Mouse (Mus musculus) olfactory bulb, adult 2 months (tissue): ENCODE measurements around the gene Dtymk.

Experiments used
- CTCF ChIP-seq: fragments of 200-500 bp; IDR thresholded peaks from 2 replicates; pipeline ENCODE4 v1.5.1; 2012; ENCODE audit warnings: low read depth, mild to moderate bottlenecking, low read length, moderate library complexity; ENCODE audit not compliant: insufficient read depth
- POLR2A ChIP-seq: fragments of 200-500 bp; IDR thresholded peaks from 2 replicates; pipeline ENCODE4 v1.6.1; 2012; ENCODE audit warnings: mild to moderate bottlenecking, low read depth, low read length, moderate library complexity; ENCODE audit not compliant: insufficient read depth

DNA sequence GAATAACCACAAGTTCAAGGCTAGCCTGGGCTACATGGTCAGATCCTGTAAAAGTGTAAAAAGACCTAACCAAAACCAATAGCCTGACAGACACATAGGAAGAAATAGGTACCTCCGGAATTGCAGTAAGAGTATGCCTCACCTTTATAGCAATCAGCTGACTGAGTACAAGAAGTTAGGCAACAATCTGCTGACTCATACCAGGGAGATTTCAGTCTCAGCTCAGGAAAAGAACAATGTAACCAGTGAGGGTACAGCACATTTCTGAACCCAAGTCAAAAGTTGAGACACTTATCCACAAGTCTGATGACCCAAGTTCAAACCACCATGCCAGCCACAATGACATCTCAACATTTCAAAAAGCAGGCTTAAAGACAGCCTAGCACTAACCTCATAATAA is 53.2 kb downstream of the Dtymk start:
- TF ChIP-seq POLR2A (no peak), CTCF (no peak)
